Mouse (Mus musculus) liver, adult 2 months (tissue): ENCODE data around the gene Hist1h2aa. TPM values are rescaled to one million over a fixed set of nuclear protein-coding genes. Genes with fewer than 3 reads are reported as not detected.
A peak's percentile ranks its signal among the peaks of the same experiment; 100 is the strongest.

Experiments used
- DNase-seq: peaks from one replicate; pipeline ENCODE4 v3.0.0-alpha.2; 2011; ENCODE audit warnings: low read depth, low spot score; ENCODE audit errors: extremely low read depth
- H3K27ac ChIP-seq: fragments of 200-500 bp; replicated peaks from 2 replicates; pipeline ENCODE4 v1.5.1; 2012; ENCODE audit warnings: low read depth, mild to moderate bottlenecking, control low read depth, inconsistent platforms, low read length; ENCODE audit not compliant: insufficient read depth
- H3K27me3 ChIP-seq: fragments of 200-500 bp; 2 replicates; pipeline ENCODE4 v1.6.1; 2012; ENCODE audit warnings: mild to moderate bottlenecking, moderate library complexity, low read length, inconsistent platforms; ENCODE audit not compliant: control insufficient read depth, insufficient read depth
- H3K36me3 ChIP-seq: fragments of 200-500 bp; 2 replicates; pipeline ENCODE4 v1.6.1; 2012; ENCODE audit warnings: low read length, inconsistent platforms; ENCODE audit not compliant: control insufficient read depth, insufficient read depth
- H3K4me1 ChIP-seq: fragments of 200-500 bp; 2 replicates; pipeline ENCODE4 v1.6.1; 2011; ENCODE audit warnings: low read length; ENCODE audit not compliant: control insufficient read depth, insufficient read depth
- H3K4me3 ChIP-seq: fragments of 200-500 bp; 2 replicates; pipeline ENCODE4 v1.5.1; 2011; ENCODE audit warnings: low read depth, mild to moderate bottlenecking, control low read depth, low read length, moderate library complexity; ENCODE audit not compliant: insufficient read depth
- H3K79me2 ChIP-seq: fragments of 200-500 bp; 2 replicates; pipeline ENCODE4 v1.6.1; 2012; ENCODE audit warnings: inconsistent platforms, mild to moderate bottlenecking, low read length, moderate library complexity; ENCODE audit not compliant: control insufficient read depth, insufficient read depth
- H3K9ac ChIP-seq: fragments of 200-500 bp; 2 replicates; pipeline ENCODE4 v1.6.1; 2012; ENCODE audit warnings: low read depth, mild to moderate bottlenecking, control low read depth, inconsistent platforms, low read length
- CTCF ChIP-seq: fragments of 200-500 bp; IDR thresholded peaks from 2 replicates; pipeline ENCODE4 v1.5.1; 2011; ENCODE audit warnings: low read depth, low read length, control low read depth
- POLR2A ChIP-seq: fragments of 200-500 bp; IDR thresholded peaks from 2 replicates; pipeline ENCODE4 v1.6.1; 2011; ENCODE audit warnings: low read length, control low read depth; ENCODE audit not compliant: insufficient read depth; ENCODE audit errors: extremely low read depth
- WGBS: fragments of 180-500 bp; shearing (Covaris S2); methylation state at CpG from one replicate; pipeline ENCODE4 v1.1.7; 2018; 5-methylcytosine and 5-hydroxymethylcytosine counted together
- polyA plus RNA-seq: library from polyadenylated mRNA; depleted of rRNA; stranded (reverse); fragments of >200 nt; gene quantifications from 2 replicates; pipeline ENCODE4 v1.2.3, GENCODE M21; 2012
- total RNA-seq: library from RNA; depleted of rRNA; stranded (reverse); fragments of >200 nt; gene quantifications from 2 replicates; pipeline ENCODE4 v1.2.3, GENCODE M21; 2014

Gene Hist1h2aa
- total and polyA plus RNA-seq, 2 experiments = not detected

DNA sequence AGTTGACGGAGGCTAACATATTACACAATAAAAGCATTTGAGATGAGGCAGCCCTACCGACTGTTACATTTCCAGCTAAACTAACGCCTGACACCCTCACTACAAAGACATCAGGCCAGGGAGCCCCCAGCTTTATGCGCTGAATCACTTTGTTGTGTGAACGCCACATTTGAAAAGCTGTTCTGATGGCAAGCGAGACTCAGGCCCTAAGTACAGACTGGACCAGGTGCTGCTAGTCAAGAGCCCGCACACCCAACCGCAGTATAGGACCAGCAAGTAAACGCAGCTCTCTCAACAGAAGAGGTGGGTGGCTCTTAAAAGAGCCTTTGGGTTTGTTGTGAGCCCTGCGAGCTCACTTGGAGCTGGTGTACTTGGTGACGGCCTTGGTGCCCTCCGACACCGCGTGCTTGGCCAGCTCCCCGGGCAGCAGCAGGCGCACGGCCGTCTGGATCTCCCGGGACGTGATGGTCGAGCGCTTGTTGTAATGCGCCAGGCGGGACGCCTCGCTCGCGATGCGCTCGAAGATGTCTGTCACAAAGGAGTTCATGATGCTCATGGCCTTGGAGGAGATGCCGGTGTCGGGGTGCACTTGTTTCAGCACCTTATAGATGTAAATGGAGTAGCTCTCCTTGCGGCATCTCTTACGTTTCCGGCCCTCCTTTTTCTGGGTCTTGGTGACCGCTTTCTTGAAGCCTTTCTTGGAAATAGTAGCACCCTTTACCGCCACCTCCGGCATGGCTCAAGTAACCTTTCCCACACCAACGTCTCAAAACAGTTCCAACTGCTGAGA lies 646 bp upstream of the Hist1h2aa start, which contains the start of gene Hist1h2ba:
TSS of gene Hist1h2ba (minus strand) at position 736 of the 790 bp plus-strand sequence.
- H3K27me3 ChIP-seq = no peaks in the 10 kb centered on the region

DNA sequence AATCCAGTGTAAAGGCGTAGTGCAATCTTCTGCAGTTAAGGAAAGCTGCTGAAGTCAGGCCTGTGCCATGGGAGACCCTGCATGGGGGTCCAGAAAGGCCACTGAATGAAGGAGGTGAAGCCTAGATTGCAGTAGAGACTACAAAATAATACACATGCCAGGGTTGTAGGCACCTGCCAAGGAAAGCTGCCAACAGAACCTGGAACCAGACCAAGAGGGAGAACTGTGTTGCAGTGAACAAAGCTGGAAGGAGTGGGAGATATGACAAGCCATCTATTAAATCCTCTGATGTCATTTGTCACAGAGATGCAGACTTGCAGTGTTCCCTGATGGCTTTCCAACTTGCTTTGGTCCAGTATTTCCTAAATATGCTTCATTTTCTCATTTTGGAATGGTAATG lies 4.4 kb downstream of the Hist1h2aa start:
- TF ChIP-seq POLR2A (no peak), CTCF (no peak)
- H3K36me3 ChIP-seq = no peaks in the 10 kb centered on the region
- no peak overlapping the region for H3K4me3 ChIP-seq
- H3K27ac ChIP-seq = no peak overlapping the region
- no peaks in the 10 kb centered on the region for H3K4me1 ChIP-seq
- H3K27me3 ChIP-seq = no peaks in the 10 kb centered on the region
- no peaks in the 10 kb centered on the region for H3K79me2 ChIP-seq
- DNase-seq = peak; percentile 59
- WGBS = 96% methylated on average over 1 of the region's 1 CpGs
- H3K9ac ChIP-seq = no peak overlapping the region

More for the DNA sequence above, 646 bp upstream of the Hist1h2aa start, which contains the start of gene Hist1h2ba:
- no peak within 1 kb of the TSS for H3K4me3 ChIP-seq
- no peaks in the 10 kb centered on the region for H3K36me3 ChIP-seq
- 96% methylated on average over 39 of the region's 39 CpGs for WGBS
- no peaks in the 10 kb centered on the region for H3K79me2 ChIP-seq
- H3K27ac ChIP-seq = no peak within 1 kb of the TSS
- TF ChIP-seq CTCF (no peak), POLR2A (no peak)
- no peak for DNase-seq
- no peak within 1 kb of the TSS for H3K9ac ChIP-seq
- H3K4me1 ChIP-seq = peaks cover 2% of the 10 kb centered on the region; the same call in 1 of the 2 replicates

DNA sequence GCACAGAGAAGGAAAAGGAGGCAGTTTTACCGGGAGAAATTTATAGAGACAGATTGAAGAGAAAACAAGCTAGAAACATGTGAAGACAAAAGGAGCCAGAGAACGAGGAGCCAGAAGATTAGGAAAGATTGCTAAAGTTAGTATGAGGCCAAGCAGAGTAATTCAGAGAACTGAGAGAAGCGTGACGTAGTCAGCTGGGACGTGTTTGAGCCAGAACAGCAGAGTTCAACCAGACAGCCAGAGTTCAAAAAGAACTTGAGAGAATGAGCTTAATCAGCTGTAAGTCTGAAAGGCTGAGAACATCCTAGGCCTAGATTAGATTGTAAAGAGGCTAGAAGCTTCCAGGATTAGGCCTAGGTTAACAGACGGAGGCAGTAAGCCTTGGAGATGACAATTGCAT lies 6.0 kb downstream of the Hist1h2aa start:
- H3K4me1 ChIP-seq = no peaks in the 10 kb centered on the region
- TF ChIP-seq POLR2A = no peak
- TF ChIP-seq CTCF = no peak
- no peak overlapping the region for H3K9ac ChIP-seq
- H3K27me3 ChIP-seq = no peaks in the 10 kb centered on the region
- H3K79me2 ChIP-seq = no peaks in the 10 kb centered on the region
- no peak overlapping the region for H3K4me3 ChIP-seq
- 79% methylated on average over 6 of the region's 6 CpGs for WGBS
- H3K27ac ChIP-seq = no peak overlapping the region
- H3K36me3 ChIP-seq = no peaks in the 10 kb centered on the region
- peak; percentile 70 for DNase-seq

DNA sequence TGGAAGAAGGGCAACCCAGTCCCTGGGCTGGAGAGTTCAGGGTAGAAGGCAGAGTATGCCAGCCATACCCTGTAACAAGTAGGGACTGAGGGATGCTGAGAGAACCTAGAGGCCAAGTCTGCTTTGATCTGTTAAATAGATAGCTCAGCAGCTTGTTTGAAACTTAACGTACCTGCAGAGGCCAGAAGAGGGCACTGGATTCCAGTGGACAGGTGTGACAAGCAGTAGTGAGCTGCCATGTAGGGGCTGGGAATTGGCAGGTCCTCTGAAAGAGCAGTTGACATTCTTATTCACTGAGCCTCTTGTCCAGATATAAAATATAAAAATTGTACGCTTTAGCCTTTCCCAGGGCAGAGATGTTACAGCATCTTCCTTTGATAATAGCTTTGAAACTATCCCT lies 8.6 kb downstream of the Hist1h2aa start:
- Histone ChIP-seq H3K9ac (no peak overlapping the region), H3K4me1 (no peaks in the 10 kb centered on the region), H3K27ac (no peak overlapping the region), H3K27me3 (no peaks in the 10 kb centered on the region; the same call in 1 of the 2 replicates), H3K79me2 (no peaks in the 10 kb centered on the region), H3K4me3 (no peak overlapping the region), H3K36me3 (no peaks in the 10 kb centered on the region)
- TF ChIP-seq CTCF (peak; percentile 32), POLR2A (no peak)
- 67% methylated on average over 2 of the region's 2 CpGs for WGBS
- DNase-seq = no peak

DNA sequence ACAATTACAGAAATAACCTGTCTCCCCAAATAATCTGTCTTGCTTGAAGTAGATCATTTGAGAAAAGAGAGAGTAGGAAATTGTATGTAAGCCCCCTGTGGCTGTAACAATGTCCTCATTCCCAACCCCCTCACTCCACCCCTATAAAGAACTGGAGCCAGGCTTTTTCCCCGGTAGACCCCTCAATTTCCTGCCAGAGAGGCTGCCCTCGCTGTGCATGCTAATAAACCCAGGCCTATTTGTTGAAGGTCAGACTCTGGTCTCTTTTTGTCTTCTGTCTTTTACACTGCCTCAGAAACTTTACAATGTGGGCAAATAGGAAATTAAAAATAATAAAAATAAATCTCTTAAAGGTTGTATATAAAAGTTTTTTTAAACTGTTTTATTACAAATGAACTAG lies 12.0 kb downstream of the Hist1h2aa start:
- H3K27me3 ChIP-seq = peaks cover 2% of the 10 kb centered on the region; the same call in 1 of the 2 replicates
- no peaks in the 10 kb centered on the region for H3K36me3 ChIP-seq
- H3K27ac ChIP-seq = no peak overlapping the region
- H3K79me2 ChIP-seq = no peaks in the 10 kb centered on the region
- H3K4me1 ChIP-seq = no peaks in the 10 kb centered on the region
- TF ChIP-seq CTCF (no peak), POLR2A (no peak)
- H3K9ac ChIP-seq = no peak overlapping the region
- no peak overlapping the region for H3K4me3 ChIP-seq
- 88% methylated on average over 2 of the region's 2 CpGs for WGBS
- DNase-seq = no peak
